Mouse (Mus musculus) heart, embryonic 11.5 days (tissue): Measurements from ENCODE around the gene Prepl. TPM values are rescaled to one million over a fixed set of nuclear protein-coding genes. Genes with fewer than 3 reads are reported as not detected.

Experiments
- ATAC-seq: fragments of 200-750 bp; cut with Nextera tagmentation; replicated peaks from 2 replicates; pipeline ENCODE4 v1.8.0; 2017; ENCODE audit warnings: moderate library complexity; ENCODE audit not compliant: insufficient number of reproducible peaks, low FRiP score, low TSS enrichment
- H3K27ac ChIP-seq: fragments of 300-500 bp; sonication (generic); 2 replicates; pipeline ENCODE4 v1.5.1; 2014; ENCODE audit warnings: mild to moderate bottlenecking, low read depth, low read length
- H3K27me3 ChIP-seq: fragments of 300-500 bp; sonication (generic); 2 replicates; pipeline ENCODE4 v1.6.1; 2014; ENCODE audit warnings: mild to moderate bottlenecking, low read length, mixed read lengths; ENCODE audit not compliant: control insufficient read depth, insufficient read depth
- H3K36me3 ChIP-seq: fragments of 300-500 bp; sonication (generic); 2 replicates; pipeline ENCODE4 v1.6.1; 2014; ENCODE audit warnings: mild to moderate bottlenecking, low read length, moderate library complexity, mixed read lengths; ENCODE audit not compliant: control insufficient read depth, insufficient read depth
- H3K4me1 ChIP-seq: fragments of 300-500 bp; sonication (generic); 2 replicates; pipeline ENCODE4 v1.6.1; 2014; ENCODE audit warnings: low read length; ENCODE audit not compliant: control insufficient read depth, insufficient read depth
- H3K4me2 ChIP-seq: fragments of 300-500 bp; sonication (generic); 2 replicates; pipeline ENCODE4 v1.6.1; 2014; ENCODE audit warnings: mild to moderate bottlenecking, moderate library complexity
- H3K4me3 ChIP-seq: fragments of 300-500 bp; sonication (generic); 2 replicates; pipeline ENCODE4 v1.5.1; 2014; ENCODE audit warnings: low read depth, low read length
- H3K9ac ChIP-seq: fragments of 300-500 bp; sonication (generic); 2 replicates; pipeline ENCODE4 v1.6.1; 2014; ENCODE audit warnings: mild to moderate bottlenecking, low read depth, low read length, moderate library complexity
- H3K9me3 ChIP-seq: fragments of 300-500 bp; sonication (generic); replicated peaks from 2 replicates; pipeline ENCODE4 v1.6.1; 2016; ENCODE audit warnings: low read length; ENCODE audit not compliant: control insufficient read depth
- WGBS: fragments of 180-500 bp; shearing (Covaris S2); extraction: QIAGEN DNeasy Blood & Tissue Kit; methylation state at CpG from one replicate; pipeline ENCODE4 v1.1.7; 2014; ENCODE audit not compliant: insufficient replicate concordance; 5-methylcytosine and 5-hydroxymethylcytosine counted together
- polyA plus RNA-seq: library from polyadenylated mRNA; unstranded; fragments of >200 nt; fragmentation: Nextera tagmentation; extraction: Ambion mirVana; gene quantifications from 2 replicates; pipeline ENCODE4 v1.2.1, GENCODE M21; 2014

Gene Prepl
- polyA plus RNA-seq, 1 experiment from 2014 or later, result 27.1 TPM

- 92% methylated on average over 6 of the region's 6 CpGs for WGBS
- H3K27me3 ChIP-seq, result no peaks in the 10 kb centered on the region
- H3K4me3 ChIP-seq, result no peak overlapping the region
- ATAC-seq, result no peak
- no peak overlapping the region for H3K4me2 ChIP-seq
- H3K27ac ChIP-seq, result no peak overlapping the region
- no peaks in the 10 kb centered on the region for H3K4me1 ChIP-seq
- no peaks in the 10 kb centered on the region for H3K36me3 ChIP-seq
- no peak overlapping the region for H3K9ac ChIP-seq
- no peaks in the 10 kb centered on the region for H3K9me3 ChIP-seq
Observed at GRCm38 (mm10) chr17:85025151-85025550, 64.9 kb downstream of the Prepl start.

GRCm38 (mm10) chr17:85024237-85024636, 65.8 kb downstream of the Prepl start:
- ATAC-seq, result no peak

DNA sequence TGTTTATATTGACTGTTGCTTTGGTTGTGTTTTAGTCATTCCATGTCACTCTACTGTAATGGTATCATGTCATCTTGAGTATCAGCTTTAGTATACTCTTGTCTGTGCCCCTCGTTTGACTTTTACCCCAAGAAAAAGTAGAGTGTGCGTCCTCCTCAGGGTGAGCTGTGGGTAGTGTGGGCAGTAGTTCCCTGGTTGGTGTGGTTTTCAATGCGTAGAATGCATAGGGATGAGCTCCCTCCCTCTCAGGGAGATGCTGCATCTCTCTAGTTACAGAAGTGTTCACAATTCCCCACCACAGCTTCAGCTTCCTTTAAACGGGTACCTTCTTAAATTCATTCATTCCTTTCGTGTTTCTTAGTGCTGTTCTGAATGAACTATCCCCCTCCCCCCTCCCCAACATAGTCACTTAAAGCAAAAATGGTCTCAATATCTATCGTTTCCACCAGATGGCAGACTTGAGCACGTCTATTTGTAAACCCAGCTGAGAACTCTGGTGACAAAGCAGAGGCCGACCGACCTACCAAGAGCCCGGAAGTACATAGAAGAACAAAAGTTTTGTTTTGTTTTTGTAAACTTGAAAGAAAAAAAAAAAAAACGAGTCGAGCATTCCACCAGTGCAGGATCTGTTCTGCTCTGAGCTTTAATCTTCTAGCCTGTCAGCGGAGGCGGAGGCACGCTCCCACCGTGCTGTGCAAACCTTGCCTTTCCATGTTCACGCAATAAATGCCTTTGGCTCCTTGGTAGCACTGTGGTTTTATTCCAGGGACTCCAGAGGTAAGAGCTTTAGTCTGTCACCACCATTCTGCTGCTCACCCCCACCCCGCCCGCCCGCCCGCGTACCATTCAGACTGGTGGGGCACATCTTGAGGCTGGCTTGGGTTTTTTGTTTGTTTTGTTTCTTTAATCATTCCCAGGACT, 66.5 kb downstream of the Prepl start:
- no peak overlapping the region for H3K4me3 ChIP-seq
- H3K27me3 ChIP-seq, result no peaks in the 10 kb centered on the region
- no peak overlapping the region; the same call in 1 of the 2 replicates for H3K4me2 ChIP-seq
- no peak overlapping the region for H3K9ac ChIP-seq
- H3K4me1 ChIP-seq, result no peaks in the 10 kb centered on the region
- ATAC-seq, result no peak
- H3K9me3 ChIP-seq, result no peaks in the 10 kb centered on the region
- WGBS, result 63% methylated on average over 22 of the region's 22 CpGs
- H3K36me3 ChIP-seq, result no peaks in the 10 kb centered on the region
- no peak overlapping the region for H3K27ac ChIP-seq

More at GRCm38 (mm10) chr17:85024237-85024636, 65.8 kb downstream of the Prepl start:
- Histone ChIP-seq H3K9ac (no peak overlapping the region), H3K4me2 (no peak overlapping the region), H3K4me3 (no peak overlapping the region), H3K27me3 (no peaks in the 10 kb centered on the region), H3K4me1 (no peaks in the 10 kb centered on the region), H3K36me3 (no peaks in the 10 kb centered on the region), H3K9me3 (no peaks in the 10 kb centered on the region), H3K27ac (no peak overlapping the region)
- 88% methylated on average over 8 of the region's 8 CpGs for WGBS

DNA sequence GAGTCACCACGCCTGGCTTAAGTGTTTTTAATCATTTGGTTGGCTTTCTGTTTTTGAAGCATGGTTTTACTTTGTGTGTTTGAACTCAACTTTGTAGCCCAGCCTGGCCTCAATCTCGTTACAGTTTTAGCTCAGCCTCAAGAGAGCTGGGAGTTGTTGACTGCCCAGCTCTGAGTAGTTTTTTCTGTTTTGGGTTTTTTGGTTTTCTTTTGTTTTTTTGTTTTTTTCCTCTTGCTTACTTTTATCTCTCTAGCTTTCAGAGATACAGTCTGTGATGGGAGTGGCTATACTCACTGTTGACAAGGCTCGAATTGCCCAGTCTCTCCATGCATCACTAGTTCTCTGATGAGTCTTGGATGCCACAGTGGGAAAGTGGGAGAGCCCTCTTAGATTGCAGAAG, 69.7 kb downstream of the Prepl start:
- Histone ChIP-seq H3K4me1 (no peaks in the 10 kb centered on the region), H3K4me3 (no peak overlapping the region), H3K9ac (no peak overlapping the region), H3K27me3 (no peaks in the 10 kb centered on the region), H3K36me3 (no peaks in the 10 kb centered on the region), H3K9me3 (no peaks in the 10 kb centered on the region), H3K4me2 (no peak overlapping the region), H3K27ac (no peak overlapping the region)
- WGBS, result 80% methylated on average over 3 of the region's 3 CpGs
- no peak for ATAC-seq

- Histone ChIP-seq H3K9me3 (no peaks in the 10 kb centered on the region), H3K9ac (no peak overlapping the region), H3K27me3 (no peaks in the 10 kb centered on the region), H3K4me3 (no peak overlapping the region), H3K4me2 (no peak overlapping the region), H3K36me3 (no peaks in the 10 kb centered on the region), H3K4me1 (no peaks in the 10 kb centered on the region), H3K27ac (no peak overlapping the region)
- 71% methylated on average over 5 of the region's 5 CpGs for WGBS
- ATAC-seq, result no peak
Observed at GRCm38 (mm10) chr17:85018794-85019193, 71.2 kb downstream of the Prepl start.

DNA sequence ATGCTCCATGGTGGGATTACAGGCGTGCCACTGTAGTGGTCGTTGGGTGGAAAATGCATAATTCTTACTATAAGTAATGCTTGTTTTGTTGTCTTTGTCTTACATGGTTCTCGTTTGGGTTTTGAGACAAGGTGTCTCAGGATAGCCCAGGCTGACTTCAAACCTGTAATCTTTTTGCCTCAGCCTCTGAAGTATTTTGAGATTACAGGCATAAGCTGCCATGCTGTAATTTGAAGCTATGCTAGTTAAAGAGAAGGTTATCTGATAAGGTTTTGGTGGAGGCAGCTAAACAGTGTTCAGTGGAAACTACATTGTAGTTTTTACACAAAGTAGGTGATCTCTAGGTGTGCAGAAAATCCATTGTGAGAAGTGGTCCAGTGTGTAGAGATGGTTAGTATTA, 71.7 kb downstream of the Prepl start:
- H3K27ac ChIP-seq, result no peak overlapping the region
- no peak for ATAC-seq
- no peak overlapping the region for H3K4me2 ChIP-seq
- H3K4me1 ChIP-seq, result no peaks in the 10 kb centered on the region
- no peak overlapping the region for H3K4me3 ChIP-seq
- H3K36me3 ChIP-seq, result no peaks in the 10 kb centered on the region
- H3K27me3 ChIP-seq, result no peaks in the 10 kb centered on the region
- H3K9me3 ChIP-seq, result no peaks in the 10 kb centered on the region
- 83% methylated on average over 3 of the region's 3 CpGs for WGBS
- no peak overlapping the region for H3K9ac ChIP-seq

DNA sequence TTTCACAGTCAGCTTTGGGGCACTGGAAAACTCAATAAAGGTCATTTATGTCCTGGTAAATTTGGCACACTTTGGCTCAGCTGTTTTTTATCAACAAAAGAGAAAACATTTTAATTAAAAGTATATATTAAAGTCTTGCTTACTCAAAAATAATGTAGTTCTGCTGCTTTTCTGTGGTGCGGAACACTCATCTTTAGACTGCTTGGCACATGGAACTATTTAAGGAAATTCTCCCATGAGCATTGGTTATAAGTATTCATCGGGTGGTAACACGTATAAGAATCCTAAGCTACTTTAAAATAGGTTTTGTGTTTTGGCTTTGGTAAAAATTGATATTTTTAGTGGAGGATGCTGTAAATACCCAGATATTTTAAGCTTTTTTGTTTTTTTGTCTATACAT, 75.4 kb downstream of the Prepl start:
- H3K4me2 ChIP-seq, result no peak overlapping the region
- no peak overlapping the region for H3K9ac ChIP-seq
- WGBS, result 96% methylated on average over 3 of the region's 3 CpGs
- no peak for ATAC-seq
- no peaks in the 10 kb centered on the region for H3K27me3 ChIP-seq
- no peak overlapping the region for H3K4me3 ChIP-seq
- H3K4me1 ChIP-seq, result no peaks in the 10 kb centered on the region
- no peak overlapping the region for H3K27ac ChIP-seq
- H3K36me3 ChIP-seq, result peaks cover 6% of the 10 kb centered on the region; the same call in 1 of the 2 replicates
- no peaks in the 10 kb centered on the region for H3K9me3 ChIP-seq

DNA sequence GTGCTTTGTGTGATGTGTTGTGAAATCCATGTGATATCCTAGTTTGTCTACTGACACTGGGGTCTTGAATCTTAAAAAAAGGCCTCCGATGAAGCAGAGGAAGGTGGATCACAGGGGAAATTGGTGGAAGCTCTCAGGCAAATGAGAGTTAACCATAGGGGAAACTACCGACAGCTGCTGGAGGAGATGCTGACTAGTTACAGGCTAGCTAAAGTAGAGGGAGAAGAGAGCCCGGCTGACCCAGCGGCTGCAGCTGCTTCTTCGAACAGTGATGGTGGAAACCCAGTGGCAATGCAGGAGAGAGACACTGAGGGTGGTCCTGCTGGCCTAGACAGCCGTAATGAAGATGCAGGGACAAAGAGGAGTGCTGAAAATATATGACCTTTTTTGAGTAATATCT, 76.6 kb downstream of the Prepl start:
- no peak overlapping the region for H3K9ac ChIP-seq
- H3K9me3 ChIP-seq, result no peaks in the 10 kb centered on the region
- H3K27me3 ChIP-seq, result no peaks in the 10 kb centered on the region
- peaks cover 6% of the 10 kb centered on the region; the same call in 1 of the 2 replicates for H3K36me3 ChIP-seq
- 83% methylated on average over 6 of the region's 6 CpGs for WGBS
- no peak overlapping the region for H3K27ac ChIP-seq
- no peak overlapping the region for H3K4me3 ChIP-seq
- H3K4me1 ChIP-seq, result no peaks in the 10 kb centered on the region
- ATAC-seq, result no peak
- no peak overlapping the region for H3K4me2 ChIP-seq
